Mouse (Mus musculus): ENCODE data around the gene Kalrn.
A peak's percentile ranks its signal among the peaks of the same experiment; 100 is the strongest.

The Kalrn gene

DNA sequence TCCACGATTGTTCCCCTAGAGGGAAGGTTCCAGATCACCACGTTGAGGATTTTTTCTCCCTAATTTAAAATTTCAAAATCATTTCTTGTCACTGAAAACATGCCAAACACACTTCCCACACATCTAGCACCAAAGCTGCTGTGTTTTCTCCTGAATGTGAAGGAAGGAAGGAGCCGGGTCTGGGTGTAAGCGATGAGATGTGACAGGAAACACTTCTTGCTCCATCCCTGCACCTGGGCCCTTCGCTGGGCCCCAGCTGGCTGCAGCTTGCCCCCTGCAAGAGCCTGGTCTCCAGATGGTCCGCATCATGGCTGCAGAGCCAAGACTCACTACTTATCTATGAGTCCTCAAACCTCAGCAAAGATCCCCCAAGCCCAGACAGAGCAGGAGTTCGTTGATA, 158.8 kb downstream of the Kalrn start:
- no peak for DNase-seq

DNA sequence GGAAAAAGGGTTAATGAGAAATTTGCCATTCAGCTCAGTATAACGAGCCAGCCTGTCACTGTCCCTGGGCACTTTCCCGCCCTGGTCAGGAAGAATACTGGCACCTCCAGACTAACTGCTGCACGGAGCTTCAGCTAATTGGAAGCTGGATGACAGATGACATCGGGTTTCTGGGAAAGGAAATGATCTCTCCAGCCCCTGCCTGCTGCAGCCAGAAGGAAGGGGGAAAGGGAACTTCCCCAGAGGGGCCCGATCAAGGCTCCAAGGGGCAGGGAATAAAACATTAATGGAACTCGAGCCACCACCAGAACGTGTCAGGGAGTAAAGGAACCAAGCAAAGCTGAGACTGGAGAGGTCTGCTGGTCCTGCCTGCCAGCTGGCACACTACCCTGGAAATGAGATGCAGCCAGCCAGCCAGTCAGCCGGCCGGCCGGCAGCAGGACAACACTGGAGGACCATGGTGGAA, 159.4 kb downstream of the Kalrn start:
- DNase-seq = peak; percentile 33

DNA sequence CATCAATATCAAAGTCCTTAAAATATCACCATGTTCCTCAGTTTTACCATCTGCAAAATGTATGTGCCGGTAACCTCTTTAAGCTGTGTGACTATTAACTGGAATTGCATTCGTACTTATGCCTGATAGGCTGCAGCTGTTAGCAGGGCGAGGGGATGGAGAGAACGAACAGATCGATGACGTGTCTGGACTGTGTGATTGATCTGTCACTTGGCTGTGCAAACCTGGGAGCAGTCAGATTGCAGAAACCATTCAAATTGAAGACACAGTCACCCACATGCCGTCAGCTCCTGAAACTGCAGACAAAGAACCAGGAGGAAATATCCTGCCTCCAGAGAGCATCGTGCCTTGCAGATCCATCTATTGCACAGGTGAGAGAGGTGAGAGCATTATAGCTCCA, 166.3 kb downstream of the Kalrn start:
- no peak for DNase-seq

DNA sequence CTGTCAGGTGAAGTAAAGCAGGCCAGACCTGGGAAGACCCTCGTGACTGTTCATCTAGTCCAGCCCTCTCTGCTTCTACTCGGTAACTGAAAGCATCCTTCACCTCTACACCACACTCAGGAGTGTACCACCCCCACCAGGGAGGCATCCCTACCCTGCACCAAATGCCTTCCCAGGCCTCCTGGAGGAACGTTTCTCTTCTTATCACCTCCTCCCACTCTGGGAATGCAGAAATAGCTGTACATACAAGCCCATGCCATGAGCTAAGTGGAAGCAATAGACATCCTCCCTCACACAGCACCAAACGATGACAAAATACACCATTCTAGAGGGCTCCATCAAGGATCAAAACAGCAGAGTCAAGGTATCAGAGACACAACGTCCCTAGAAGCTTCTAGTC, 168.2 kb downstream of the Kalrn start:
- DNase-seq = no peak

DNA sequence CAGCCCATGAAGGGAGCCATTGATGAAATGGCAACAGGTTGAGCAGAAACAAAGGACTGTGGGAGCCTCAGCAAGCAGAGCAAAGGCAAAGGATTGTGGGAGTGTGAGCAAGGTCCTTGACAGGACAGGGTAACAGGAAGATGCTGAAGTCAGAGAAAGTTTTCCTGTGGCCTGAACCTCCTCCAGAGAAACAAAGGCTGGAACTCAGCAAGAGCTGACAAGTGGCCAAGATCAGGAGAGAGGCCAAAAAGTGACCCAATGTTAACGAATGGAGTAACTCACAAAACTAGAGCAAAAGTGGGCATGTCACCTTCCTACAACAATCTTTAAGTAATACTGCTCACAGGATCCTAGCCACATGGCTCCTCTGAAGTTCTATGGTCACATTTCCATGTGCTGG, 172.1 kb downstream of the Kalrn start:
- no peak for DNase-seq

DNA sequence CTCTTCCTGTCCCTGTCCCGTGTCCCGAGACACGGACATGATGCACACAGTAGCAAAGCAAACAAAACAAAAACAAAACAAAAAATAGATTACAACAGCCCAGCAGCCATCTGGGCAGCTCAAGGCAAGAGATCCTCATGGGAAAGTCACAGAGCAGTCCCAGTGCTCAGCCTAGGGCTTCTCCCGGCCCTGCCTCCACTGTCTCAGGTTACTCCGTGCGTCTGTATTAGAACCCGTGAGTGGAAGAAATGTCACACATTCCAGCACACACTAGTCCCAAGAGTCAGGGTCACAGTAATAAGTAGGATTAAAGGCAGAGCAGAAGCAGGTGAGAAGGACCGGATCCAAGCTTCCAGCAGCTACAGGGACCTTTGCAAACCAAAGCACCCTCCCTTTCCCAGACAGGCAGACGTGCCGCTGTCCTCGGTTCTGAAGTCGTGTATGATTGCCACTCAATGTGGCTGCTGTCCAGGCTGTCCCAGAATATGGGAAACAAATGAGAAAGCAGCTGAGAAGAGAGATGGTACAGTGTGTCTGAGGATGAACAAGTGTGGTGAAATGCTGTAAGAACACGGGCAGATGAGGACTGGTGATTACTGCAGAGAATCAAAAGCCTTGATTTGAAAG, 173.1 kb downstream of the Kalrn start:
- DNase-seq = no peak

DNA sequence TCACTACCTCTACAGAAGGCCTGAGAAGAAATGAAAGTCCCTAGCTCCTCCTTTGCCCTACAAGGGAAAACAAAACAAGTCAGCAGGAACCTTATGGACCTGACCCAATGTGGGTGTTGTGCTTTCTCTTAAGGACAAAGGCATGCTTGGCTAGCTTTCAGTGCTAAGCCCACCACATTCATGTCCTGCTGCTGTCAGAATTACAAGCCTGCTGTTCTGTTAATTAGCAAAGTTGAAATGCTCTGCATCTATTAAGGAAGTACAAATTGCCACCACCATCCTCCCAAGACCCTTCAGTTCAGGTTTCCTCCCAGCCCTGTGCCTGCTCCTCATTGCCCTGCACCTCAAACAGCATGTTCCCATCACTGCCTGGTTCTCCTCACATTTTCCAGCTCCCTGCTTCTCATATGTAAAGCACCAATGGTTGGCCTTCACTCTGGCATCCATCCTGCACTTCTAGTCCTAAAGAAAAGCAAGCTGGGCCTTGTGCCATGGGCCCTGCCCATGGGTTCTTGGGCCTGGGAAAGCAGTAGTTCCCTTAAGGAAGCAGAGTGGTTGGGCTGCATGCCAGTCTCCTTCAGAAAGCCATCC, 178.0 kb downstream of the Kalrn start:
- DNase-seq = no peak

DNA sequence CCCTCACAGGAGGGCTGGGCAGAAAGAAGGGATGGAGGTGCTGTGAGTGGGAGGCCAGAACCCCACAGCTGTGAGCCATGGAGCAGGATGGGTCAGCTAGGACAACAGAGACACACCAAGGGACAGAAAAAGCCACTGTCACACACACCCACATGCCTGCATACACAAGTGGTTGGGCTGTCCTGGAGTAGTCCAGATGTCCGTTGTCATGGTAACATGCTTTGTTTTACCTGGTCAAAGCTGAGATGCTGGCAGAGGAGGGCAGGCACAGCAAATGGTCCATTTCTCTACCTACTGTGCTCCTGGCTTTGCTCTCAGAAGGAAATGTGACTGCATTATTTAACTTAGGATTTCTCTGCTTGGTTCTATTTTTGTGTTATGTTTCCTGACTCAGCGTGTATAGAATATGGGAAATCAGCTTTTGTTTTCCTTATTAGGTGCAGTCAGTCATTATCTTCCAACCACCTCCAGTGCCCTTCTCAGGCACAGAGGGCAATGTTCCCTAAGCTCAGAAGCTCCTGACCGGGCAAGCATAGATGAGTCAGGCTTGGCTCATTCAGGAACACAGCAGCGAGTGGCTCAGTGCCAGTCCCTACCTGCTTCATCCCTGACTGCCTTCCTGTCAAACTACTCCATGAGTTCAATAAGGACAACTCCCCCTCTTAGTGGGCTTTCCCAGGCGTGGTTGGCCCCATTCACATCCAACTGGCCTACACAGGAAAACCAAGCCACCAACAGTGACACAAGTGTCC, 183.6 kb downstream of the Kalrn start:
- DNase-seq = peak; percentile 75

DNA sequence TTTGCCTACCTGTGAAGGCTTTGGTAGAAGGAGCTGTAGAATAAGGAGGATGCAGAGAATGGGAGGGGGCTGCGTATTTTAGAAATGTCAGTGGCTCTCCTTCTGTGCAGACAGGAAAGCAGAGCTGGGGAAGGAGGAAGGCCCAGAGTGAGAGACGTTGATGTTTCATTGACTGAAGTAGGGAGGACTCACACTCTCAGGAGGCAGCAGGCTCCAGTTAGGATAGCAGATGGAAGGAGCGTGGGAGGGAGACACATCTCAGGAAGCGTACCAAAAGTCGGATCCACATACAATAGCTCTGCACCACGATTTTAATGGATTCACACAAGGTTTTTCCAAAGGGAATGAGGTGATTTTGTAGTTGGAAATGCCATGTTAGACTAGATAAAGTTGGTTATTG, 184.5 kb downstream of the Kalrn start:
- DNase-seq = peak; percentile 51

DNA sequence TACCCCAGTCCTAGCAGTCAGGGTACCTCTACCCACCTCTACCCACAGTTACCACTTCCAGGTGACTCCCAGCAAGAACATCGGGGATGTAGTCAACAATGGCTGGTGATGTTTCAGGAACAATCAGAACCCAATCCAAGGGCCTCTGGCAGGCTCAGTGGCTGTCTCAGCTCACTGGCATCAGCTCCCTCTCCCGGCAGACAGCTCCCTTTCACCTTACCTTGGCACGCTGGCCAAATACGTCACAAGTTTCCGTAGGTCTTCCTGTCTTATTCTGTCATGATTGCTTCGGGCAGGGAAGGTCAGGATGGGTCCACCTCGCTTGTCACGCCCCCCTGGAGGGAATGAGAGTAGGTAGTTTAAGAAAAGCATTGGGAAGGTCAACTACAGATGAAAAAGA, 188.3 kb downstream of the Kalrn start:
- no peak for DNase-seq

DNA sequence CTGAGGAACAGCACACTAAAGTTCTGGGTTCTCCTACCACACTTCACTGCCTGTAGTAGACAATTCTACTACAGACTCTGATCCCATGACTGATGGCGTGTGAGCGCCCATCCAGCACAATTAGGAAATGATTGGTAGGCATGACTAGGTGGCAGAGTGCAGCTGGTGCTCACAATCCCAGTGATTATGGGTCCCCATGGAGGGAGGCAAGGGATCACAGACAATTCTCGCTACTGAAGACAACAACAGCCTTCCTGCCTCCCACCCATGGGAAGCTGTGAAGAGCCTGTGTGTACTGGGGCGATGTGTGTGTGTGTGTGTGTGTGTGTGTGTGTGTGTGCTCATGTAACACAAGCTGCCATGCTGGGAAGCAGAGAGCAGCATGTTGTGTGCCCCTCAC, 190.3 kb downstream of the Kalrn start:
- DNase-seq = no peak

DNA sequence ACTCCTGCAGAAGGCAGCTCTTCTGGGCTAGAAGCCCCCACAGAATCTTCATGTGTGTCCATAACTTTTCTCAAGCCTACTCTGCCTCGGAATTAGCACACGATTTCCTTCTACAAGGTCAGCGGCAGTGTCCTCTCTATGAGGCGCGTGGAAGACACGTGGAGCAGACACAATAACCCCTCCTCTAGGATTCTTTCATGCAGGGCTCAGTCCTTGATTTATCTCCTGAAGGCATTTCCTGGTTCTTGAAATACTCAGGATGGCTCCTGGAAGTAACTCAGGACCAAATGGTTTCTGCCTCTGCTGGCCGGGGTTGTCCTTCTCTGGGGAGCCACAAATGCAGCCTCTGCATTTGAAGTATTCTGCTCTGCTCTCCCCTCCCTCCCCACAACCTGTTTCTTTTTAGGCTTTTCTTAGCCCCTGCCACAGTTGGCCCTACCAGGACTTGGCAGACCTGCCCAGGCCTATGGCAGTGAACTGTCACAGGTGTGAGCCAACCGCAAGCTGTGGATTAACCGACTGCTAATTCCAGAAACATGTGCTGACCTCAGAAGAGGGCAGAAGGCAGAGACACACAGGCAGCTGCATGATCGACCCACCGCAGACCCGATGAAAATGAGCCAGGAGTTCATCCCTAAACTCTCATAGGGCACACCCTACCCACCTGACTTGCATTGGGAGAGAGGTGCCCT, 197.0 kb downstream of the Kalrn start:
- DNase-seq = no peak

DNA sequence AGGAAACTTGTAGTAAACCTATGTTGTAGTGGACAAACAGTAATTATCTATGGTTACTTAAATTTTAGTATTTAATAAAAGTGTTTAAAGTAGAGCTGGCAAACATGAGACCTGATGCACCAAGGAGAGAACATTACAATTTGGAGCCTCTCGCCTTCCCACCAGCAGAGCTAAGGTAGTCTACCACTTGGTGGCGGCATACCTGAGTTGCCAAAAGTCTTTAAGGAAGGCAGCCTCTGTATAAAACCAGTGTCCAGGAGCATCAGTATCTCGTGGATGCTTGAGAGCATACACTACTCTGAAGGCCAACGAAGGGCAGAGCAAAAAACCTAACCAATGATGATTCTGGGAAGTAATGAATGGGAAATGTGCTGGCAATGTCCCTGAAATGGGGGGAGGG, 199.8 kb downstream of the Kalrn start:
- DNase-seq = no peak

DNA sequence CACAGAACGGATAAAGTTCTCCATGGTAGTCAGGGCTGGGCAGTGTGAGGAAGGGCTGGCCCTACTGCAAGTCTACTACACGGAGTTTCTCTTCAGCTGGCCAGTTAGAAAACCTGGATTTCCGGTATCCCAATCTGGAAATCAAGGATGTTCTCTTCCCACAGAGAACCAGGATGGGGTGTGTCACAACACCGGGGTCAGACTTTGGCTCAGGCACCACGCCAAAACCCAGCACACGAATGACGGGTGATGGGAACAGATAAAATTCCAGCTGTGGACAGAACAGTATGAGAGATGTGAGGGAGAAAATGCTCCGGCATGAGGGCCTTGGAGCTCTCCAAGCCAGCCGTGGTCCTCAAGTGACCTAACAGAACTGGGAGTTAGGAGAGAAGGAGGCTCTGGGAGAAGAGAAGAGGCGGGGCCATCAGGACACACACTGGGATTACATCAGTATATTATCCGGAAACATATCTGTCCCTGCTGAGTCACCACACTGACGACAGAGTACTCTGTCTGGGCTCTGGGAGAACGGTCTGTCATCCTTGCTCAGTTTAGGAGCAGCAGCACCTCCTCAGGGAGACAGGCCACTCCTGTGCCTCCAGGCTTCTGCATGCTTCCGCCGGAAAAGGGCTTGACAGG, 201.1 kb downstream of the Kalrn start:
- DNase-seq = no peak

DNA sequence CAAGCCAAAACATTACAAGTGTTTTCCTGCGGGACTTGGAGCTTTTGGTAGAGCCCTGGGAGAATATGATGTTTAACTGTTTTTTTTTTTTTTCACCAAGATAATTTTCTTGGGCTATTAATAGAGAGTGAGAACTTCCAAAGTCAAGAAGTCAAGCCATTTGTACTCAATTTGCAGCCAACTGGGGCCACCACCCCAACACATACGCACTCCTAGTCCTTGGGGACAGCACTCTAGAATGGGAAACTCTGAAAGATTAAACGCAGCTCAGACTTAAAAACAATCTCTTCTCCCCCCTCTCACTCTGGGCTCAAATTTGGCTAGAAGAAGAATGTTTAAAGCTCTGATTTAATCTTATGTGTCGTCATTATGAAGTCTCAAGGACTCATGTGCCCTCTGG, 214.1 kb downstream of the Kalrn start:
- DNase-seq = no peak

DNA sequence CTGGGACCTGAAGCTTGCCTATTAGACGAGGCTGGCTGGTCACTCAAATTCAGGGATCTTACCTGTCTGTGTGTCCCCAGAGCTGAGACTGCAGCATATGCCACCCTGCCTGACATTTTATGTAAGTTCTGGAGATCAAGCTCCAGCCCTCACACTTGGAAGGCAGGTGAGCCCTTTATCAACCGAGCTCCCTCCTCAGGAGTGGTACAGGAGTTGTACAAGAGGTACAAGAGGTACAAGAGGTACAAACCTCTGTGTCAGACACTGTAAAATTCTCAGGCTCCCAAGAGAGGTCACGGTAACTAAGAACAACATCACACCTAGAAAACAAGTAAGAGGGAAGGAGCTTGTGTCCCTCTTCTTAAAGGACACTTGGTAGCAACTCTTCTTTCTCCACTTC, 217.8 kb downstream of the Kalrn start:
- no peak for DNase-seq

DNA sequence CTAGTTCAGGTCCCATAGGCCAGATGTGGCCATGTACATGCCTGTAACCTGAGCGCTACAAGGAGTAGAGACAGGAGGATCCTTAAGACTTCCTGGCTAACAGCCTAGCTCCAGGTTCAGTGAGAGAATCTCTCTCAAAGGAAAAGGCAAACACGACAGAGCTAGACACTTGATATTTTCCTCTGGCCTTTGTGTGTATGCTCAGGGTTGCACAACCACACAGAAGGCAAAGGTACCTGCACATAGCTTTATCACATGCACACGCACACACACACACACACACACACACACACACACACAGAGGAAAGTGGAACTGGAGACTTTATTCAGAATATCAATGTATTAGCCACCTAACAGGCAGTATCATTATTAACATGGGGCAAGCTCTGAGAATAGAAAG, 219.3 kb downstream of the Kalrn start:
- DNase-seq = no peak

DNA sequence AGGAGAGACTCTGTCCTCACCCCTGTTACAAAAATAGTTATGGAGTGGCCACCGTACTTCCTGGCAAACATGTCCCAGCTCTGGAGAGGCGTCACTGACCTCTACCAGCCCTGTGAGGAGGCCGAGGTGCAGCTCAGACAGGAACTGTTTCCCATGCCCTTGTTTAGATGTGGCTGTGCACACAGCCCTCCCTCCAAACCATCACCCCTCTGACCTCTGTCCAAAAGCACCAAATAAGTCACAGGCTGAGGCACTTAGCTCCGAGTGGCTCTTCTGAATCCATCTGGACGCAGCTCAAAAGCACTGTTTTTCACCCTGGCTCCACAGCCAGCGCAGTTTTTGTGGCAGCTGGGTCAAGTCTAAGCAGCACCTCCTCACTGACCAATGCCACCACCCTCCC, 220.6 kb downstream of the Kalrn start:
- DNase-seq = no peak

DNA sequence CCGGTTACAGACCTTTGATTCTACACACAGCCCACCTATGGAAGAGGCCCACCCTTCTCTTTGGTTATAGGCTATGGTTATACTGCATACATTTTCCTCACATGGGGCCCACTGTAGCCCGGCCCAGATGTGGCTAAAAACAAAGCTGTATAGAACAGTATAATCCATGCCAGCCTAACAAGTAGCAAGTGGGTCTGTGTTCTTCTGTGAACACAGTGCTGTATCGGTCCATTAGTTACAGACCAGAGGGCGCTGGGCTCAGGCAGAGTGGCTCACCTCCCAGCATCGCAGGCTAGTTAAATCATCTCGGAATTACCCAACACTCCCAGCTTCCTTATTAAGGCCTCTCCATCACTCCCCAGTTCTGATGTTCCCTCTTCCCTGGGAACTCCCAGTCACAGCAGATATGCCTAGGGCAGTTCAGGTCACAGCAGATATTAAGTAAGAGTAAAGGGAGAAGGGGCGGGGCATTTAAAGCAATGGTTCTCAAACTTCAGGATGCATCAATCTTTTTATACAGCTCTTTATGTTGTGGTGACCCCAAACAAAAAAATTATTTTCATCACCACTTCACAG, 221.7 kb downstream of the Kalrn start:
- DNase-seq = no peak

DNA sequence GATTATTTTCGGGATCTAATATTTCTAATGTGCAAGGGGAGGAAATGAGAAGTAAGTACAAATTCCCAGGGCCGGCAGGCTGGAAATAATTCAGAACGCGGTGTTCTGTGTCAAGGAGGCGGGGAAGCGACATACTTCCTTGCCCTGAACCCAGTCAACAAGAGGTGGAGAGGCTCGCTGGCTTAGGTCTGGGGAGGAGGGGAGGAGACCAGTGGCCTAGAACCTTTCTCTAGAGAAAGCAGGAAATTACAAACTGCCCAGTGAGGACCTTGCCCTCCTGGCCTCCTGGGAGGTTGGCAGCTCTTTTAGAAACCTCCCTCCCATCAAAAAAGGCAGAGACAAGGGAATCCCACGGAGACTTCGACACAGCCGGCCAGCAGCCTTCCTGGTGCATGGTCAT, 225.8 kb downstream of the Kalrn start:
- no peak for DNase-seq

DNA sequence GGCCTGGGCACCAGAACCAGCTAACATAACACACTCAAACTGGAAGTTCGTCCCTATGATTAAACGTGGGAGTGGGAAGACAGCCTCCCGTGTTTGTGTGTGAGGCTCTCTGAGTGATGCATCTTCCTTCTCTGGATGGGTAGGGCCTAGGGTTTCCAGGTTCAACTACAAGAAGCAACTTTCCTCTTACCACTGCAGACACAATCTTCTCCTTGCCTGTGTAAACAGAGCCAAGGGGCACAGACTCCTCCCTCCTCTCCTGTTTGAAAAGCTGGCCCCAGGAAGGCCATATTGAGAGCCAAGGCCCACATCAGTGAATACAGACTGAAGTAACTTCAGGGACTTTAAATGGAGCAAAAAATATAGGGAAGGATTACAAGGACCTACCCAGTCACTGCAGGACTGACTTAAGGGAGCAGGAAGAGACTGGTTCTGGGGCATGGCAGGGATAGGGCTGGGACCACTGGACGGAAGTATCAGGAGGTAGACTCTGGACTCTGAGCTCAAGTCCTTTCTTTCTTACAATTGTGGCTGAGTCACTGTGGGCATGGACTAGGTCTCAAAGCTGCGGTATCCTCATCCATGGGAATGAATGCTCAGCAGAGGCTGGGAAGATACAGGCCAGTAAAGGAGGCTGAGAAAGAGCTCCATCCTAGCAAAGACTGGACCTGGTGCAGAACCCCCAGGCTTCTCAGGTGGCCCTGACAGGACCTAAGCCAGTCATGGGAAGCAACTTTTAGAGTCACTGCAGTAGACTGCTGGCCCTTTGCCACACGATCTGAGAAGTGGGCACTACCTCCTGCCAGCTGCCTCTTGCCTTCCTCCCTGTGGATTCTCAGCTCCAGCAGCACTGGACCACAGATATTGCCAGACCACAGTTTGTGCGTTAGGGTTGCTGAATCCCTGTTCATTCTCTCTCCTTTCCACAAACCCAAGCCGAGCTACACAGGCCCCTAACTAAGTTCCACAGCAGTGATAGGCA, 228.1 kb downstream of the Kalrn start:
- DNase-seq = no peak

DNA sequence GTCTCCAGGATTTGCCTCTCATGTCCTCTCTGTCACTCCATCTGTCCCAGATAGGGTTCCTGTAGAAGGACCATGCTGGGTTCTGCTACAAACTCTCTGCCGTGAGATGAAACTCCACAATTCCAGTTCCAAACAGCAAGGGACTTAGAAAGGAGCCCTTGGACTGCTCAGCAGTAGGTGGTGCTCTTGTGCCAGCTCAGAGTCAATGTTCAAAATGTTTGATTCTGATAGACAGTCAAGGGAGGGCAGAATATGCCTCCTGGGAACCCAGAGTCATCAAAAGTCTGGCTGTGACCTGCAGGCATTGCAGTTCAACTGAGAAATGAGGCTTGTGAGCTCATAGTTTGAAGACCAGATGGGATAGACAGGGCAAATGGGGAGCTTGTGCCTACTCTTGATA, 229.4 kb downstream of the Kalrn start:
- DNase-seq = no peak

Data from cerebellum, adult 11-12 months (tissue).